9 mouse cellular contexts compared by ENCODE assay signal in the genomic region with DNA sequence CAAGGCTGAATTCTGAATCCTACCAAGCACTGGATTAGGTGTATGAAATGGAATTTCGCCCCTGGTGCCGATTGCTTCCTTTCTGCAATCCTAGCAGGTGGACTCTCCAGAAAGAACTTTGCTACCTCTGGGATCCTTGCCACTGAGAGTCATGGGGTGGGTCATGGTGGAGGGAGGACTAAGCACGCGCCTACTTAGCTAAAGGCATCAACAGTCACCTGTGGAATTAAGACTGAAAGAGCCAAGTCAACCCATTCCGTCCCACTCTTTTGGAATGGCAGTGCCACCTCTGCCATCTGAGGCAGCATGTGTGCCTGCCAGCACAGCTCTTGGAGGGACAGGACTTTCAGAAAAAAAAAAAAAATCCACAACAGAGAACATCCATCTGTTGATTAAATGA. TPM values are rescaled to one million over a fixed set of nuclear protein-coding genes. Genes with fewer than 3 reads are reported as not detected.
DNase-seq lines count a peak whose midpoint lies in the region; ATAC-seq and TF ChIP-seq lines count a peak whose summit lies in the region.
"Had no signal": no experiment of that assay in that cellular context is flagged by ENCODE, and none has a peak within 500 bp of the region (broad histone marks: within the 10 kb centered on the region; RNA-seq: fewer than 3 reads in every experiment).

No protein-coding gene starts in this region.

- H3K4me1 ChIP-seq in embryonic facial prominence, embryonic 13.5 days: peaks cover 24% of the 10 kb centered on the region
- H3K4me1 ChIP-seq in hindbrain, embryonic 14.5 days (replicated peaks; ENCODE audit: control insufficient read depth, insufficient read depth, low read length): peaks cover 35% of the 10 kb centered on the region
- H3K4me1 ChIP-seq in thymus, adult 2 months (replicated peaks; ENCODE audit: control insufficient read depth, insufficient read depth, low read length): no peaks in the 10 kb centered on the region

- 20% methylated on average over 5 of the region's 5 CpGs for WGBS in embryonic facial prominence, embryonic 13.5 days
- 22% methylated on average over 5 of the region's 5 CpGs for WGBS in hindbrain, embryonic 14.5 days
- 31% methylated on average over 5 of the region's 5 CpGs for WGBS in thymus, adult 2 months

- peak overlapping the region; percentile 64 for H3K4me3 ChIP-seq in embryonic facial prominence, embryonic 13.5 days
- H3K4me3 ChIP-seq in hindbrain, embryonic 14.5 days (replicated peaks; ENCODE audit: low read length): peak overlapping the region; percentile 67
- no peak overlapping the region for H3K4me3 ChIP-seq in thymus, adult 2 months (ENCODE audit: control insufficient read depth, insufficient read depth, low read length)

- H3K9me3 ChIP-seq in embryonic facial prominence, embryonic 13.5 days: no peaks in the 10 kb centered on the region
- H3K9me3 ChIP-seq in hindbrain, embryonic 14.5 days (ENCODE audit: control insufficient read depth, low read length): no peaks in the 10 kb centered on the region

- H3K27me3 ChIP-seq in embryonic facial prominence, embryonic 13.5 days: peaks cover 83% of the 10 kb centered on the region
- H3K27me3 ChIP-seq in hindbrain, embryonic 14.5 days (ENCODE audit: control insufficient read depth, insufficient read depth, low read length): peaks cover 21% of the 10 kb centered on the region; the same call in 1 of the 2 replicates
- H3K27me3 ChIP-seq in thymus, adult 2 months (ENCODE audit: control insufficient read depth, insufficient read depth, low read length): peaks cover 3% of the 10 kb centered on the region; the same call in 1 of the 2 replicates

- no peak overlapping the region for H3K27ac ChIP-seq in embryonic facial prominence, embryonic 13.5 days
- H3K27ac ChIP-seq in hindbrain, embryonic 14.5 days: no peak overlapping the region
- H3K27ac ChIP-seq in thymus, adult 2 months (ENCODE audit: control insufficient read depth, insufficient read depth, low read length): no peak overlapping the region

- no peak for TF ChIP-seq CTCF in thymus, adult 2 months (IDR thresholded peaks at IDR 0.05; ENCODE audit: borderline replicate concordance, control insufficient read depth, extremely low read depth, insufficient read depth, low read length, poor library complexity)

- no peak for TF ChIP-seq POLR2A in thymus, adult 2 months (IDR thresholded peaks at IDR 0.05; ENCODE audit: control insufficient read depth, extremely low read depth, insufficient read depth, low read length, poor library complexity)

- ATAC-seq in embryonic facial prominence, embryonic 13.5 days (ENCODE audit: insufficient number of reproducible peaks, insufficient read depth, low FRiP score, low TSS enrichment, low read depth): no peak
- ATAC-seq in hindbrain, embryonic 14.5 days (ENCODE audit: low FRiP score): no peak

- DNase-seq in kidney, postnatal 36 days: peak; percentile 9 to 12
- no peak for DNase-seq in kidney, adult 11 months
- DNase-seq in hindbrain, embryonic 14.5 days (ENCODE audit: low spot score): no peak
- peak; percentile 19 for DNase-seq in neural tube, embryonic 10.5 days (ENCODE audit: extremely low spot score, low spot score)
- DNase-seq in thymus, postnatal 4 days: no peak
- DNase-seq in thymus, adult 2 months: no peak
- DNase-seq in spleen, postnatal 14 days (ENCODE audit: low spot score in 2 of 2): no peak
- DNase-seq: right cerebral cortex, postnatal 25 days had no signal

- peak overlapping the region; percentile 88 for H3K4me2 ChIP-seq in embryonic facial prominence, embryonic 13.5 days
- peak overlapping the region; percentile 66 for H3K4me2 ChIP-seq in hindbrain, embryonic 14.5 days (replicated peaks)

- no peak overlapping the region; the same call in 1 of the 2 replicates for H3K9ac ChIP-seq in embryonic facial prominence, embryonic 13.5 days
- peak overlapping the region; percentile 68 for H3K9ac ChIP-seq in hindbrain, embryonic 14.5 days

- no peaks in the 10 kb centered on the region for H3K36me3 ChIP-seq in embryonic facial prominence, embryonic 13.5 days
- H3K36me3 ChIP-seq in hindbrain, embryonic 14.5 days (replicated peaks; ENCODE audit: control insufficient read depth, insufficient read depth): no peaks in the 10 kb centered on the region
- H3K36me3 ChIP-seq in thymus, adult 2 months (ENCODE audit: control insufficient read depth, insufficient read depth, low read length): no peaks in the 10 kb centered on the region

RNA-seq across cellular contexts. Expression of gene Kirrel3, which starts 4.1 kb away (rescaled TPM):
- polyA plus RNA-seq in embryonic facial prominence, embryonic 13.5 days (2015; fragmentation: Nextera tagmentation; extraction: Ambion mirVana): 6.9 and 7.9 TPM in 2 replicates
- 38.8 and 41.8 TPM in 2 replicates for polyA plus RNA-seq in hindbrain, embryonic 14.5 days (2014; fragmentation: Nextera tagmentation; extraction: Ambion mirVana)
- polyA plus RNA-seq in thymus, adult 2 months (2012; rRNA removed): 0.57 and 1.2 TPM in 2 replicates

Comparison
In these comparisons a context has a peak if more than half of its experiments do, and no peak if none do; other contexts are left out.
1. DNase-seq: peak in kidney, postnatal 36 days (2 of 2) and neural tube, embryonic 10.5 days (single experiment); none in kidney, adult 11 months (single experiment), hindbrain, embryonic 14.5 days (single experiment), thymus, postnatal 4 days (single experiment), thymus, adult 2 months (single experiment) and spleen, postnatal 14 days (0 of 2).